Comparison of ENCODE assay signal across 10 mouse cellular contexts in the genomic region with DNA sequence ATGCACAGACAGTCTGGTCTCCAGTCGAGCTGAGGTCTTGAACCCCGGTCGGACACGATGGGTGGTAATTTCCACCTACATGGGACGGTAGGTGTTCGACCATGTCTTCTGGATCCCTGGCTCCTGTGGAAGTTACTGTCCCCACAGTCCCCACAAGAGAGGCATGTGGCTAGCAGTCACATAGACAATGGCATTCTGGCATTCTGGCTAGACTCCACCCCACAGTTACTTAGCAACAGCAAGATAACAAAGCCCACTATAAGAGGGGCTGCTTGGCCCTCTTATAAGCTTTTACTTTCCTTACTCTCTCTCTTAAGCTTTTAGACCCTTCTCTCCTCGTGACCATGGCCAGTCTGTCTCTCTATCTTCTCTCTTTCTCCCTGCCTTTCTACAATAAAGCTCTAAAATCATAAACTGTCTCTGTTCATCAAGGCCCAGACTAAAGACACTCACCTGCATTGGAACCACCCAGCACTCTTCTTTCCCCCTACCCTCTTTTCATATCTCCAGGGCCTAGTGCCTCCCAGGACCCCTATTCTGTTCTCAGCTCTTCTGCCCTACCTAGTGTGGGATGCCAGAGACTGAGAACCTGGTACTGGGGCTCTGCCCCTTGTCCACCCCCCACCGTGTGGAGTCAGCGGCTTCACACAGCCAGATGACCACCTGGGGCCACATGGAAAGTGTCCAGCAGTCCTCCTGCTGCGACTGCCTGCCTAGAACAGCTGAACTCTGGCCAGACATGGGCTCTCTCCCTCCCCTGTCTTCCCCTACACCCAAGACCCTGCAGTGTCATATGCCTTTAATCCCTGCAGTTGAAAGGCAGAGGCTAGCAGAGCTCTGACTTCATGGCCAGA. TPM values are rescaled to one million over a fixed set of nuclear protein-coding genes. Genes with fewer than 3 reads are reported as not detected.
DNase-seq lines count a peak whose midpoint lies in the region; ATAC-seq and TF ChIP-seq lines count a peak whose summit lies in the region.
"Had no signal": no experiment of that assay in that cellular context is flagged by ENCODE, and none has a peak within 500 bp of the region (broad histone marks: within the 10 kb centered on the region; RNA-seq: fewer than 3 reads in every experiment).

No protein-coding gene starts in this region.

- DNase-seq in forebrain, postnatal 0 days: peak; percentile 6
- no peak for DNase-seq in forebrain, embryonic 11.5 days (ENCODE audit: low spot score)
- DNase-seq in midbrain, embryonic 11.5 days (ENCODE audit: low spot score, missing footprints): no peak
- DNase-seq in midbrain, embryonic 14.5 days: no peak
- peak; percentile 88 to 90 for DNase-seq in kidney, postnatal 36 days
- peak; percentile 57 for DNase-seq in yolk sac, embryonic 10.5 days (ENCODE audit: low spot score)
- no peak for DNase-seq in thymus, postnatal 4 days
- no peak for DNase-seq in layer of hippocampus, adult 9-11 months

- H3K27ac ChIP-seq in forebrain, postnatal 0 days (ENCODE audit: low read depth, low read length): no peak overlapping the region
- no peak overlapping the region for H3K27ac ChIP-seq in forebrain, embryonic 11.5 days (ENCODE audit: low read depth, low read length)
- peak overlapping the region; percentile 30 for H3K27ac ChIP-seq in midbrain, embryonic 11.5 days (ENCODE audit: low read depth, low read length)
- no peak overlapping the region for H3K27ac ChIP-seq in midbrain, embryonic 14.5 days (replicated peaks; ENCODE audit: low read depth, low read length)
- H3K27ac ChIP-seq: embryonic facial prominence, embryonic 15.5 days; liver, embryonic 14.5 days had no signal

- H3K27me3 ChIP-seq in forebrain, postnatal 0 days (ENCODE audit: insufficient read depth, low read length): no peaks in the 10 kb centered on the region
- no peaks in the 10 kb centered on the region for H3K27me3 ChIP-seq in forebrain, embryonic 11.5 days (ENCODE audit: control insufficient read depth, insufficient read depth, low read length)
- no peaks in the 10 kb centered on the region for H3K27me3 ChIP-seq in midbrain, embryonic 11.5 days (ENCODE audit: control insufficient read depth, insufficient read depth, low read length)
- no peaks in the 10 kb centered on the region for H3K27me3 ChIP-seq in midbrain, embryonic 14.5 days (ENCODE audit: control insufficient read depth, insufficient read depth, low read length)
- H3K27me3 ChIP-seq: embryonic facial prominence, embryonic 15.5 days had no signal

- H3K9ac ChIP-seq in forebrain, postnatal 0 days: no peak overlapping the region
- no peak overlapping the region for H3K9ac ChIP-seq in forebrain, embryonic 11.5 days (ENCODE audit: low read length)
- no peak overlapping the region for H3K9ac ChIP-seq in midbrain, embryonic 11.5 days (ENCODE audit: low read length)
- H3K9ac ChIP-seq in midbrain, embryonic 14.5 days (replicated peaks; ENCODE audit: low read length): no peak overlapping the region
- H3K9ac ChIP-seq: embryonic facial prominence, embryonic 15.5 days; liver, embryonic 14.5 days had no signal

- WGBS in forebrain, postnatal 0 days: 55% methylated on average over 10 of the region's 10 CpGs
- WGBS in forebrain, embryonic 11.5 days: 58% methylated on average over 10 of the region's 10 CpGs
- 47% methylated on average over 10 of the region's 10 CpGs for WGBS in midbrain, embryonic 11.5 days
- WGBS in midbrain, embryonic 14.5 days: 47% methylated on average over 10 of the region's 10 CpGs

- no peak for TF ChIP-seq CTCF in forebrain, postnatal 0 days (IDR thresholded peaks at IDR 0.05; ENCODE audit: low read depth)

- H3K4me3 ChIP-seq in forebrain, postnatal 0 days (ENCODE audit: low read depth, low read length): no peak overlapping the region
- no peak overlapping the region for H3K4me3 ChIP-seq in forebrain, embryonic 11.5 days (ENCODE audit: low read depth, low read length)
- H3K4me3 ChIP-seq in midbrain, embryonic 11.5 days (ENCODE audit: low read depth, low read length): no peak overlapping the region
- no peak overlapping the region for H3K4me3 ChIP-seq in midbrain, embryonic 14.5 days (replicated peaks; ENCODE audit: low read depth, low read length)
- H3K4me3 ChIP-seq: embryonic facial prominence, embryonic 15.5 days had no signal

- H3K4me2 ChIP-seq in forebrain, postnatal 0 days (ENCODE audit: low read depth): no peak overlapping the region
- H3K4me2 ChIP-seq in forebrain, embryonic 11.5 days (ENCODE audit: low read depth, low read length, severe bottlenecking): no peak overlapping the region
- no peak overlapping the region for H3K4me2 ChIP-seq in midbrain, embryonic 11.5 days
- no peak overlapping the region for H3K4me2 ChIP-seq in midbrain, embryonic 14.5 days (ENCODE audit: low read length)
- H3K4me2 ChIP-seq: embryonic facial prominence, embryonic 15.5 days had no signal

- no peaks in the 10 kb centered on the region for H3K9me3 ChIP-seq in forebrain, postnatal 0 days (ENCODE audit: low read length)
- no peaks in the 10 kb centered on the region for H3K9me3 ChIP-seq in forebrain, embryonic 11.5 days (ENCODE audit: control insufficient read depth, low read length)
- no peaks in the 10 kb centered on the region for H3K9me3 ChIP-seq in midbrain, embryonic 11.5 days (ENCODE audit: control insufficient read depth, low read length)
- no peaks in the 10 kb centered on the region for H3K9me3 ChIP-seq in midbrain, embryonic 14.5 days (ENCODE audit: control insufficient read depth, low read length)
- H3K9me3 ChIP-seq: embryonic facial prominence, embryonic 15.5 days had no signal

- no peaks in the 10 kb centered on the region for H3K36me3 ChIP-seq in forebrain, postnatal 0 days (ENCODE audit: insufficient read depth)
- H3K36me3 ChIP-seq in forebrain, embryonic 11.5 days (ENCODE audit: control insufficient read depth, insufficient read depth, low read length): no peaks in the 10 kb centered on the region
- H3K36me3 ChIP-seq in midbrain, embryonic 11.5 days (ENCODE audit: control insufficient read depth, insufficient read depth, low read length): no peaks in the 10 kb centered on the region
- no peaks in the 10 kb centered on the region for H3K36me3 ChIP-seq in midbrain, embryonic 14.5 days (ENCODE audit: control insufficient read depth, insufficient read depth, low read length)
- H3K36me3 ChIP-seq: embryonic facial prominence, embryonic 15.5 days had no signal

- ATAC-seq in forebrain, postnatal 0 days: no peak
- no peak for ATAC-seq in forebrain, embryonic 11.5 days (replicated peaks; ENCODE audit: low FRiP score)
- ATAC-seq in midbrain, embryonic 11.5 days (ENCODE audit: low FRiP score): peak; percentile 60
- ATAC-seq in midbrain, embryonic 14.5 days (ENCODE audit: low FRiP score, low TSS enrichment): no peak

- no peaks in the 10 kb centered on the region for H3K4me1 ChIP-seq in forebrain, postnatal 0 days (ENCODE audit: insufficient read depth)
- H3K4me1 ChIP-seq in forebrain, embryonic 11.5 days (replicated peaks; ENCODE audit: control insufficient read depth, insufficient read depth, low read length): peaks cover 2% of the 10 kb centered on the region; the same call in 1 of the 2 replicates
- peaks cover 10% of the 10 kb centered on the region for H3K4me1 ChIP-seq in midbrain, embryonic 11.5 days (ENCODE audit: control insufficient read depth, insufficient read depth, low read length)
- no peaks in the 10 kb centered on the region; the same call in 1 of the 2 replicates for H3K4me1 ChIP-seq in midbrain, embryonic 14.5 days (ENCODE audit: control insufficient read depth, insufficient read depth, low read length)

RNA-seq across cellular contexts. Expression of a gene that starts 28.1 kb away (rescaled TPM):
- total RNA-seq in forebrain, postnatal 0 days (2014; rRNA removed): 0.62 and 1.4 TPM in 2 replicates
- 0.20 and 0.35 TPM in 2 replicates for polyA plus RNA-seq in forebrain, postnatal 0 days (2015; fragmentation: Nextera tagmentation; extraction: Ambion mirVana)
- polyA plus RNA-seq in forebrain, embryonic 11.5 days (2014; fragmentation: Nextera tagmentation; extraction: Ambion mirVana): 3.3 and 4.7 TPM in 2 replicates
- 2.2 and 2.3 TPM in 2 replicates for polyA plus RNA-seq in midbrain, embryonic 11.5 days (2014; fragmentation: Nextera tagmentation; extraction: Ambion mirVana)
- polyA plus RNA-seq in midbrain, embryonic 14.5 days (2014; fragmentation: Nextera tagmentation; extraction: Ambion mirVana): 0.35 and 0.38 TPM in 2 replicates

Comparison
In these comparisons a context has a peak if more than half of its experiments do, and no peak if none do; other contexts are left out.
1. DNase-seq: peak in forebrain, postnatal 0 days (single experiment), kidney, postnatal 36 days (2 of 2) and yolk sac, embryonic 10.5 days (single experiment); none in forebrain, embryonic 11.5 days (single experiment), midbrain, embryonic 11.5 days (single experiment), midbrain, embryonic 14.5 days (single experiment), thymus, postnatal 4 days (single experiment) and layer of hippocampus, adult 9-11 months (single experiment).